Mouse (Mus musculus) heart, embryonic 13.5 days (tissue): Measurements from ENCODE around the gene Wnt1. TPM values are rescaled to one million over a fixed set of nuclear protein-coding genes. Genes with fewer than 3 reads are reported as not detected.
"Not testable (repeated sequence)": the region's sequence is repeated elsewhere in the genome, so short reads cannot be mapped to it uniquely, and the experiment has no call there.

Experiments used
- ATAC-seq: fragments of 200-750 bp; cut with Nextera tagmentation; 2 replicates; pipeline ENCODE4 v1.8.0; 2017; ENCODE audit warnings: moderate TSS enrichment; ENCODE audit not compliant: insufficient number of reproducible peaks, low FRiP score, low TSS enrichment; ENCODE audit errors: extremely low read depth
- H3K27ac ChIP-seq: fragments of 300-500 bp; sonication (generic); replicated peaks from 2 replicates; pipeline ENCODE4 v1.5.1; 2015; ENCODE audit warnings: moderate library complexity, mild to moderate bottlenecking, inconsistent platforms
- H3K27me3 ChIP-seq: fragments of 300-500 bp; sonication (generic); replicated peaks from 2 replicates; pipeline ENCODE4 v1.6.1; 2015; ENCODE audit warnings: mild to moderate bottlenecking, inconsistent platforms
- H3K36me3 ChIP-seq: fragments of 300-500 bp; sonication (generic); 2 replicates; pipeline ENCODE4 v1.6.1; 2015; ENCODE audit warnings: mild to moderate bottlenecking, inconsistent platforms
- H3K4me1 ChIP-seq: fragments of 300-500 bp; sonication (generic); 2 replicates; pipeline ENCODE4 v1.6.1; 2015; ENCODE audit warnings: inconsistent platforms
- H3K4me2 ChIP-seq: fragments of 300-500 bp; sonication (generic); 2 replicates; pipeline ENCODE4 v1.6.1; 2015; ENCODE audit warnings: inconsistent platforms, mild to moderate bottlenecking, moderate library complexity
- H3K4me3 ChIP-seq: fragments of 300-500 bp; sonication (generic); 2 replicates; pipeline ENCODE4 v1.5.1; 2015; ENCODE audit warnings: moderate library complexity, mild to moderate bottlenecking, inconsistent platforms
- H3K9ac ChIP-seq: fragments of 300-500 bp; sonication (generic); 2 replicates; pipeline ENCODE4 v1.6.1; 2015; ENCODE audit warnings: inconsistent platforms, mild to moderate bottlenecking, moderate library complexity
- H3K9me3 ChIP-seq: fragments of 300-500 bp; sonication (generic); 2 replicates; pipeline ENCODE4 v1.6.1; 2016; ENCODE audit warnings: inconsistent platforms
- WGBS: fragments of 180-500 bp; shearing (Covaris S2); methylation state at CpG from one replicate; pipeline ENCODE4 v1.1.7; 2015; ENCODE audit warnings: mixed read lengths; 5-methylcytosine and 5-hydroxymethylcytosine counted together
- polyA plus RNA-seq: library from polyadenylated mRNA; unstranded; fragments of >200 nt; fragmentation: Nextera tagmentation; extraction: Ambion mirVana; gene quantifications from 2 replicates; pipeline ENCODE4 v1.2.1, GENCODE M21; 2015

The Wnt1 gene
- polyA plus RNA-seq, 1 experiment from 2014 or later, result not detected

DNA sequence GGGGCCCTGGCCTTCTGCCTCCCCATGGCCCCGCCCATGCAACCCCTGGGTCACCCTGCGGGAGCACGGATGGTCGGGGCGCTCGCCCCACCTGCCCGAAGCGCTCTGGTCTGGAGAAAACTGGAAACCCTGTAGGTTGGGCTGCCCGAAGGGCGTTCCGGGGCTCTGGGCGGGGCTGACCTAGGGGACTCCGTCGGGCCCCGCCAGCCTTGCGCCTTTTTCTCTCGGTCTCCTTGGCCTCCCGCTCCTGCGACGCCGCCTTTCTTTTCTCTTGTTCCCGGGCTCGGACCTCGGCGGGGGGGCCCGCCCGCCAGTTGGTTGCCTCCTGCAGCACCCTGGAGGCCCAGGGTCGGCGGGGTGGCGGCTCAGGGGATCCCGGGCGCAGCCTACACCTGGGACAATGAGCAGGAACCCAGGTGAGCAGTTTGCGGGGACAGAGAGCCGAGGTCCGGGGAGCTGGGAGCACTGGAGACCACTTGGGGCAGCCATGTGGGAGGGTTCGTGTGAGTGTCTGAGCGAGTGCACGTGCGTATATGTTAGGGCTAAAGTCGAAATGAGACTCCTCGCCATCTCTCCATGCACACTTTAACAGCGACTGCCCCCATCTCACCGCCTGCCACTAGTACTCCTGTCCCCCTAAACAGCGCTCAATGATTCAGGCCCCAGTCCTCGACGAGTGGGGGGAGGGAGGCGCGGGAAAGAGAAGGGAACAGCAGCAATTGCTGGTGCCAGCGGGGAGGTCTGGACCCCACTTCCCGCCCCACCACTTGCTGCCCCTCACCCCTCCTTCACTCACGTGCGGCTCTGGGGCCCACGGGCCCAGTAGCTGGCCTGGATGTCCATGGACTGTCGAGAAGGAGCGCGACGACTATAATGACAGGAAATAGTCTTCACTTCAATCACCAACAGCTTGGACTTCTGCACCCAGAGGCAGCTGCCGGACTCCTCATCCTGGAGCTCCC is 17.4 kb downstream of the Wnt1 start:
- Histone ChIP-seq H3K4me1 (peaks cover 66% of the 10 kb centered on the region), H3K4me2 (peak overlapping the region; percentile 77), H3K4me3 (peak overlapping the region; percentile 57), H3K9me3 (no peaks in the 10 kb centered on the region), H3K36me3 (peaks cover 17% of the 10 kb centered on the region), H3K9ac (peak overlapping the region; percentile 76), H3K27ac (no peak overlapping the region), H3K27me3 (peaks cover 88% of the 10 kb centered on the region)
- no peak for ATAC-seq
- 1% methylated on average over 58 of the region's 58 CpGs for WGBS

DNA sequence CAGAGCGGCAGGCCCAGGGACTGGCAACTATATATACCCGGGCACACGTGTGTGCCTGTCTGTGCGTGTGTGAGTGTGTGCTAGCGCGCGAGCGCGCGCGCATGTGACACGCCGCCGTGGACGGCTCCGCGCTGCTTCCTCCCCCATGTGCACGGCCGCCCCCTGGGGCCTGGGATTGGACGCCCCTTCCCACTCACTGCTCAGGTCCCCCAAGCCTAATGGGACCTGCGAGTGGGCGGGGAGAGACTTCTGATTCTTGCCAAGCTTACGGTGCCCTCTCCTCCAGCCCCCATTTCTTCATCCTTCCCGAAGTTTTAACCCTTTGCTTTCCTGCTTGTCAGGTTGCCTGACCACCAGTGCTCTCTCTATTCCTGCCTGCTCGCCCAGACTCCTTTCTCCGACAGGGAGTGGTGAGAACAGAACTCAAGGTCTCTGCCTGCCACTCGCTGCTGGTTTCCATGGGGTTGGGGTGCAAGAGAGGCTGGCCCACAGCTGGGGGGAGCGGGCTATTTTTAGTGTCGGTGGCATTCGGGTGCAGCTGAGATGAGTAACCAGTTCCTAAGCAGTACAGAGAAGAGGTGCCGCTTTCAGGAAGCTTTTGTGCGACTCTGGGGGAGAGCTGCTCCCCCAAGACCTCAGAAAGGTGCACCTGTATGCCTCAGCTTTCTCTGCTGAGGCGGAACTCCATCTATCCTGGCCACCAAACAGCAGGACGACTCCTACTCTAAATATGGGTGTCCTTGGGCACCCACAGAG is 18.4 kb downstream of the Wnt1 start:
- Histone ChIP-seq H3K4me2 (peak overlapping the region; percentile 77), H3K4me1 (peaks cover 63% of the 10 kb centered on the region)

DNA sequence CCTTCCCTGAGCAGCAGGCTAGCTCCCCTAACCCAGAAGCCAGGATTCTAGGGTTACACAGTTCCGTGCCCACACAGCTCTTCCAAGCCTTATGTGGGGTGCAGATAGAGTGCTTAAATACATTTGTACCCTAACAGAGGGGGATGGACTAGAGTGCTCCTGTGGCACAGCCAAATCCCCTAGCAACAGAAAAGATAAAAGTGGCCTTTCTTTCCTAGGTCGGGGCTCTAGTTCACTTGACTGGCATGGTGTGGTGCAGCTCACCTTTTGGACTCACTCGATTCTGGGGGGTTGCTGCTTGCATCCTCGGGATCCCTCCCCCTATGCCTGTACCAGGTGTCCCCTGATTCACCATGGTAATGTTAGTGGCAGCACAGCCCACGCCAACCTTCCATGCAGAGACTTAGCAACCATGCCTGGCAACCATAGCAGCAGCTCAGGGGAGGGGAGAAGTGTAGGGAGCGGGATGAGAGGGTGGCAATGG is 19.0 kb downstream of the Wnt1 start:
- peaks cover 32% of the 10 kb centered on the region for H3K36me3 ChIP-seq
- no peaks in the 10 kb centered on the region for H3K9me3 ChIP-seq
- peak overlapping the region; percentile 57 for H3K4me3 ChIP-seq
- H3K4me2 ChIP-seq, result peak overlapping the region; percentile 77
- H3K27me3 ChIP-seq, result peaks cover 72% of the 10 kb centered on the region
- peaks cover 57% of the 10 kb centered on the region for H3K4me1 ChIP-seq
- peak overlapping the region; percentile 76 for H3K9ac ChIP-seq
- no peak for ATAC-seq
- H3K27ac ChIP-seq, result no peak overlapping the region
- 17% methylated on average over 6 of the region's 6 CpGs for WGBS

More for the DNA sequence above, 18.4 kb downstream of the Wnt1 start:
- H3K27me3 ChIP-seq, result peaks cover 78% of the 10 kb centered on the region
- under 1% methylated on average over 22 of the region's 34 CpGs for WGBS
- ATAC-seq, result no peak
- no peaks in the 10 kb centered on the region for H3K9me3 ChIP-seq
- H3K4me3 ChIP-seq, result peak overlapping the region; percentile 57
- peaks cover 26% of the 10 kb centered on the region for H3K36me3 ChIP-seq
- H3K27ac ChIP-seq, result no peak overlapping the region
- peak overlapping the region; percentile 76 for H3K9ac ChIP-seq

DNA sequence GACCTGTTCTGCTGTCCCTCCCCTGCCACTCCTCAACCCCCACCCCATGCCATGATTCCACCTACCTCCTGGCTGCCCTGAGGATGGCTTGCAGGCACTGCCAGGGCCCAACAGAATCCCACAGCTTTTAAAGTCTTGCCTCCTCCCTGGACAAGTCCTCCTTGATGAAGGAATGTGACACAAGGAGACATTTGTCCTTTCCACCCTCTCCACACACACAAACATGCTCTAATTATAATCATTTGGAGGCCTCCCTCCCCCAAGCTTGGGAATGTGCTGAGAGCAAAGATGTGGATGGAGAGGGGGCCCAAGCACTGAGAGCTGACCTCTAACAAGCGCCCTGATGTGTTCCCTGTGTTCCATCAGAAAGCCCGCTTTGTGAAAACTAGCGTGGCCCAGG is 19.7 kb downstream of the Wnt1 start, which contains the start of gene Ddn:
Ddn (minus strand) TSS at position 101 of the 400 bp plus-strand sequence.
- peak within 1 kb of the TSS; percentile 57 for H3K4me3 ChIP-seq
- H3K36me3 ChIP-seq, result peaks cover 39% of the 10 kb centered on the region
- peaks cover 51% of the 10 kb centered on the region for H3K4me1 ChIP-seq
- peaks cover 65% of the 10 kb centered on the region for H3K27me3 ChIP-seq
- peak within 1 kb of the TSS; percentile 77 for H3K4me2 ChIP-seq
- 33% methylated on average over 3 of the region's 3 CpGs for WGBS
- no peaks in the 10 kb centered on the region for H3K9me3 ChIP-seq
- peak within 1 kb of the TSS; percentile 76 for H3K9ac ChIP-seq
- H3K27ac ChIP-seq, result no peak within 1 kb of the TSS
- no peak for ATAC-seq

DNA sequence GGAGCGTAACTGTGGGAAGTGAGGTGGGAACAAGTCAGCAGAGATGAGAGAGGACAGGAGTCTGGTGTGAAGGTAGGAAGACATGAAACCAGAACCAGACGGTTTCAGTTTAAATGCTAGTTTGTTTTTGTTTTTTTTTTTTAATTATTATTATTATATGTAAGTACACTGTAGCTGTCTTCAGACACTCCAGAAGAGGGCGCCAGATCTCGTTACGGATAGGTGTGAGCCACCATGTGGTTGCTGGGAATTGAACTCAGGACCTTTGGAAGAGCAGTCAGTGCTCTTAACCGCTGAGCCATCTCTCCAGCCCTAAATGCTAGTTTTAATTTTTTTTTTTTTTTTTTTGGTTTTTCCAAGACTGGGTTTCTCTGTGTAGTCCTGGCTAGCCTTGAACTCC is 20.6 kb downstream of the Wnt1 start:
- H3K27ac ChIP-seq, H3K9me3 ChIP-seq, H3K4me3 ChIP-seq, H3K9ac ChIP-seq, ATAC-seq, H3K4me2 ChIP-seq: not testable (repeated sequence)
- 65% methylated on average over 6 of the region's 6 CpGs for WGBS
- peaks cover 57% of the 10 kb centered on the region for H3K27me3 ChIP-seq
- H3K36me3 ChIP-seq, result peaks cover 46% of the 10 kb centered on the region
- peaks cover 46% of the 10 kb centered on the region for H3K4me1 ChIP-seq

DNA sequence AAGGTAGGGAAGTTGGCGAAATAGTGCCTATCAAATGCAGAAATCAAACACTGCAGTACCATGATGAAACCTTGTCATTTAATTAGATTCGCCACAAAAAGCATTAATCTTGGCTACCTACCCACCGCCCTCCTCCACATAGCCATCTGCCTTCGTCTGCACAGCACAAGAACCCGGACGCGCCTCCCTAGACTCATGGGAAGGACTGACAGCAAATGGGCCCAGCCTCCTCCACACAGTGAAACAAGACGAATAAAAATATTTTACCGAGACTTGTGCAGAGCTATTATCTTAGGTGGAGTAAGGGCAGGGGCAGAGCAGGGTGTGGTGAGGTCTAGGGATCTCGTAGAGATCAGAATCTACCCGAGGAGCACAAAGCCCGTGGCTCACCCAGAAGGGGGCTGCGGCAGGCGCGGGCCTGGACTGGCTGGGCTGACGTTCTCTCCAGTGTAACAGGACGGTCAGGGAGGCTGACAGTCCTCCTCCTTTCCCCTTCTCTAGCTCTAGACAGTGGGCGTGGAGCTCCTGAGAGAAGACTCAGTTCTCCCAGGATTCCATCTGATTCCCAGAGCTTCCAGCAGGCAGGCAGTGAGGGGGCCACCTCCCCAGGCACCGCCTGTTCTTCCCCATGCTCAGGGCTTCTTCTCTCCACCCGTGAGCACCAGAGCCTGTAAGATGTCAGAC is 23.2 kb downstream of the Wnt1 start:
- no peak for ATAC-seq
- peaks cover 70% of the 10 kb centered on the region for H3K36me3 ChIP-seq
- WGBS, result 84% methylated on average over 20 of the region's 20 CpGs
- H3K4me1 ChIP-seq, result peaks cover 22% of the 10 kb centered on the region
- H3K27ac ChIP-seq, result no peak overlapping the region
- no peaks in the 10 kb centered on the region for H3K9me3 ChIP-seq
- H3K4me3 ChIP-seq, result no peak overlapping the region
- no peak overlapping the region for H3K4me2 ChIP-seq
- peaks cover 30% of the 10 kb centered on the region for H3K27me3 ChIP-seq
- H3K9ac ChIP-seq, result no peak overlapping the region

DNA sequence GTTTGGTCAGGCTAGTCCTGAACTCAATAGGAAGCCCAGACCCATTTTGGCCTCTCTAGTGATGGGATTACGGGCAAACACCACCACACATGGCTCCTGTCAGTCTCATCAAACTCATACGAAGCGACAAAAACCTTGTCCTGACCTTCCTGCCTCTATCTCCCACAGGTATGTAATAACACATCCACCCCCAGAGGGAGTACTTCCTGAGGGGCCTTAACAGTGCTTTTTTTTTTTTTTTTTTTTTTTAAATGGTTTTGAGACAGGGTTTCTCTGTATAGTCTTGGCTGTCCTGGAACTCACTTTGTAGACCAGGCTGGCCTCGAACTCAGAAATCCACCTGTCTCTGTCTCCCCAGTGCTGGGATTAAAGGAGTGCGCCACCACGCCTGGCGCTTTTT is 28.5 kb downstream of the Wnt1 start:
- no peak overlapping the region for H3K4me3 ChIP-seq
- H3K27me3 ChIP-seq, result no peaks in the 10 kb centered on the region
- H3K4me1 ChIP-seq, result peaks cover 15% of the 10 kb centered on the region
- H3K36me3 ChIP-seq, result peaks cover 89% of the 10 kb centered on the region
- no peak overlapping the region for H3K4me2 ChIP-seq
- WGBS, result 92% methylated on average over 7 of the region's 7 CpGs
- no peak overlapping the region for H3K9ac ChIP-seq
- H3K9me3 ChIP-seq, result no peaks in the 10 kb centered on the region
- H3K27ac ChIP-seq, result no peak overlapping the region
- ATAC-seq, result no peak

DNA sequence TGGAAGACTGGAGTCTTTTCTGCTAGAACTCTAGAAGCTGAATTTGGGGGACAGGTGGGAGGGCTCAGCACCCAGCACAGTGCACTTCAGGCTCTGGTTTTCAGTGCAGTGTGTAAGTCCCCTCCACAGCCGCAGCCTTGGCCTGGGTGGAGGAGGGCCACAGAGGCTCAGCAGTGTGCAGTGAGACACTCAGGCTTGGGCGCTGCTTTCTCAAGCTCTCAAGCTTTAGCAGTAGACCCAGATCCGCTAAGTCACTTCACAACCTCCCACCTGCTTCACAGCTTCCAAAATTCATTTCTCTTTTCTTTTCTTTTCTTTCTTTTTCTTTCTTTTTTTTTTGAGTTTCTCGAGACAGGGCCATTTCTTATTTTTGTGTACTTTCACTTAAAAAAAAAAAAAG is 31.3 kb downstream of the Wnt1 start:
- Histone ChIP-seq H3K36me3 (peaks cover 87% of the 10 kb centered on the region), H3K4me3 (no peak overlapping the region), H3K4me2 (no peak overlapping the region), H3K27me3 (no peaks in the 10 kb centered on the region), H3K9ac (peak overlapping the region; percentile 35; the same call in 1 of the 2 replicates), H3K4me1 (peaks cover 15% of the 10 kb centered on the region), H3K27ac (peak overlapping the region; percentile 64), H3K9me3 (no peaks in the 10 kb centered on the region)
- no peak for ATAC-seq
- WGBS, result 69% methylated on average over 4 of the region's 4 CpGs

DNA sequence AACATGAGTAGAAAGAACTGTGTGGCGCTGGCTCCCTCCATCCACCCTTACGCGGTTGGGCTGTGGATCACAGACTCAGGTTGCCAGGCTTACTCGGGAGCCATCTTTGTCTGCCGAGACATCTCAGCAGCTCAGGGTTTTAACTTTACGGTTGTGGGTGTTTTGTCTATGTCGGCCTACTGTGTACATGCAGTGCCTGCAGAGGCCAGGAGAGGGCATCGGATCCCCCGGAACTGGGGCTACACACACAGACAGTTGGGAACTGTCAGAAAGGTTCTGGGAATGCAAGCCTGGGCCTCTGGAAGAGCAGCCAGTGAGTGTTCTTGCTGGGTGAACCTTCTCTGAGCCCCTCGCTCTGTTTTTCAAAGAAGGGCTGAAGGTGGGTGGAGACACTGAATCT is 31.7 kb downstream of the Wnt1 start:
- no peak for ATAC-seq
- no peaks in the 10 kb centered on the region for H3K27me3 ChIP-seq
- WGBS, result 39% methylated on average over 10 of the region's 10 CpGs
- no peak overlapping the region for H3K4me3 ChIP-seq
- H3K4me1 ChIP-seq, result peaks cover 15% of the 10 kb centered on the region
- H3K27ac ChIP-seq, result no peak overlapping the region
- H3K9ac ChIP-seq, result no peak overlapping the region; the same call in 1 of the 2 replicates
- peaks cover 84% of the 10 kb centered on the region for H3K36me3 ChIP-seq
- H3K4me2 ChIP-seq, result no peak overlapping the region
- no peaks in the 10 kb centered on the region for H3K9me3 ChIP-seq

DNA sequence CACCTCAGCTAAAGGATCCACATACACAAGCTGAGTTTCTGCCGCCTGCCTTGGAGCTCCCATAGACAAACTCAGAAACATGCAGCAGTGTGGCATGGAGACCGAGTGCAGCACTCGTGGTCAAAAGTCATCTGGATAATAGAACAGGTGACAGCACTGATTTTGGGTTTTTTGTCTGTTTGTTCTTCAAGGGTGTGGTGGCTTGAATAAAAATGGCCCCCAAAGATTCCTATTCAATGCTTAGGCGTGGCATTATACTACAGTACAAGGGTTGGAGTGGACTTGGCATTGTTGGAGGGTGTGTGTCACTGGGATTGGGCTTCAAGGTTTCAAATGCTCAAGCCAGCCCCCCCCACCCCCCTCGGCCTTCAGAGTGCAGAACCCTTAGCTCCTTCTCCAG is 32.5 kb downstream of the Wnt1 start:
- Histone ChIP-seq H3K36me3 (peaks cover 77% of the 10 kb centered on the region), H3K4me2 (no peak overlapping the region), H3K9ac (no peak overlapping the region), H3K27ac (no peak overlapping the region), H3K27me3 (no peaks in the 10 kb centered on the region), H3K4me1 (peaks cover 18% of the 10 kb centered on the region), H3K4me3 (no peak overlapping the region), H3K9me3 (no peaks in the 10 kb centered on the region)
- ATAC-seq, result no peak
- WGBS, result 86% methylated on average over 5 of the region's 5 CpGs

DNA sequence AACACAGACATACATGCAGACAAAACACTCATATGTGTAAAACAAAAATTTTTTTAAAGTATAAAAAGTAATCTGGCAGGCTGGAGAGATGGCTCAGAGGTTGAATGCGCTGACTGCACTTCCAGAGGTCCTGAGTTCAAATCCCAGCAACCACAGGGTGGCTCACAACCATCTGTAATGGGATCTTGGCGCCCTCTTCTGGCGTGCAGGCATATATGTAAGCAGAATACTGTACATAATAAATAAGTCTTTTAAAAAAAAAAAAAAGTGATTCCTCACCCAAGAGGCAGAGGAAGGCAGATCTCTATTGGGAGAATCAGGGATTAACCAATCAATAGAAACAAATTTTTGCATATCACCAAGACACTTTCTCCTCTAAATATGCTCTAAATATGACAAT is 33.8 kb downstream of the Wnt1 start:
- H3K9ac ChIP-seq, result no peak overlapping the region
- no peak for ATAC-seq
- no peak overlapping the region for H3K4me3 ChIP-seq
- no peaks in the 10 kb centered on the region for H3K9me3 ChIP-seq
- no peaks in the 10 kb centered on the region for H3K27me3 ChIP-seq
- H3K36me3 ChIP-seq, result peaks cover 74% of the 10 kb centered on the region
- H3K4me2 ChIP-seq, result no peak overlapping the region
- 70% methylated on average over 3 of the region's 3 CpGs for WGBS
- peaks cover 31% of the 10 kb centered on the region for H3K4me1 ChIP-seq
- no peak overlapping the region for H3K27ac ChIP-seq
